Mouse (Mus musculus) embryonic facial prominence, embryonic 13.5 days (tissue): ENCODE results near the gene Tgfbr1. TPM values are rescaled to one million over a fixed set of nuclear protein-coding genes. Genes with fewer than 3 reads are reported as not detected.

Experiments
- ATAC-seq: fragments of 200-750 bp; cut with Nextera tagmentation; 2 replicates; pipeline ENCODE4 v1.8.0; 2017; ENCODE audit warnings: low read depth; ENCODE audit not compliant: insufficient number of reproducible peaks, insufficient read depth, low FRiP score, low TSS enrichment
- H3K27ac ChIP-seq: fragments of 300-500 bp; sonication (generic); 2 replicates; pipeline ENCODE4 v1.5.1; 2015; ENCODE audit warnings: moderate library complexity, mild to moderate bottlenecking, inconsistent platforms
- H3K27me3 ChIP-seq: fragments of 300-500 bp; sonication (generic); 2 replicates; pipeline ENCODE4 v1.6.1; 2015; ENCODE audit warnings: mild to moderate bottlenecking, inconsistent platforms
- H3K36me3 ChIP-seq: fragments of 300-500 bp; sonication (generic); 2 replicates; pipeline ENCODE4 v1.6.1; 2015; ENCODE audit warnings: mild to moderate bottlenecking, inconsistent platforms
- H3K4me1 ChIP-seq: fragments of 300-500 bp; sonication (generic); 2 replicates; pipeline ENCODE4 v1.6.1; 2015; ENCODE audit warnings: inconsistent platforms
- H3K4me2 ChIP-seq: fragments of 300-500 bp; sonication (generic); 2 replicates; pipeline ENCODE4 v1.6.1; 2015; ENCODE audit warnings: moderate library complexity, mild to moderate bottlenecking, inconsistent platforms
- H3K4me3 ChIP-seq: fragments of 300-500 bp; sonication (generic); 2 replicates; pipeline ENCODE4 v1.5.1; 2015; ENCODE audit warnings: mild to moderate bottlenecking, inconsistent platforms
- H3K9ac ChIP-seq: fragments of 300-500 bp; sonication (generic); 2 replicates; pipeline ENCODE4 v1.6.1; 2015; ENCODE audit warnings: mild to moderate bottlenecking, inconsistent platforms
- H3K9me3 ChIP-seq: fragments of 300-500 bp; sonication (generic); 2 replicates; pipeline ENCODE4 v1.6.1; 2016; ENCODE audit warnings: inconsistent platforms
- WGBS: fragments of 180-500 bp; shearing (Covaris S2); methylation state at CpG from one replicate; pipeline ENCODE4 v1.1.7; 2015; ENCODE audit warnings: mixed read lengths; 5-methylcytosine and 5-hydroxymethylcytosine counted together
- polyA plus RNA-seq: library from polyadenylated mRNA; unstranded; fragments of >200 nt; fragmentation: Nextera tagmentation; extraction: Ambion mirVana; gene quantifications from 2 replicates; pipeline ENCODE4 v1.2.1, GENCODE M21; 2015

Gene Tgfbr1
- polyA plus RNA-seq, 1 experiment from 2014 or later = 45.1 TPM

DNA sequence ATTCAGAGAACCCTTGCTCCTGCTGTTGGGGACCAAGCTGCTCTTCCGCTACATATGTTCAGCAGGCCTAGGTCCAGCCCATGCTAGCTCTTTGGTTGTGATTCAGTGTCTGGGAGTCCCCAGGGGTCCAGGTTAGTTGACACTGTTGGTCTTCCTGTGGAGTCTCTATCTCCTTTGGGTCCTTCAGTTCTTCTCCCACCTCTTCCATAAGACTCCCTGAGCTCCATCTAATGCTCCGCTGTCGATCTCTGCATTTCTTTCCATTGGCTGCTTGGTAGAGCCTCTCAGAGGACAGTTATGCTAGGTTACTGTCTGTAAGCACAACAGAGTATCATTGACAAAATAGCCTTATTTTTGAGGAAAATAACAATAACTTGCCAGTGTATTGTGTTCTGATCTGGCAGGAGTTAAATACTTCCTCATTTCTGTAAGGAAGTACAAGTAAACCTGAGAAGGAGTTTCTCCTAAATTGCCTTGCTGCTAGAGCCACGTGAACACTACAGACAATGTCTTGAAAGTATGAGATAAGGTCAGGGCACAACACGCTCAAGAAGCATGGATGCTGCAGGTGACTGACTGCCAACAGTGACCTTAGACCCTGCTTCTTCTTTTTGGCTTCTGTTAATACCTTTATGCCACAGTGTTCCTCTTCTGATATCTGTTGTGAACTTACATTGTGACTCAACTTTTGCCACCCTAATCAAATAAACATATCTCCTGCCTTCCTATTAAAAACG, 45.1 kb downstream of the Tgfbr1 start:
- no peak overlapping the region for H3K27ac ChIP-seq
- no peaks in the 10 kb centered on the region for H3K27me3 ChIP-seq
- H3K4me2 ChIP-seq = no peak overlapping the region
- WGBS = 91% methylated on average over 6 of the region's 6 CpGs
- H3K4me3 ChIP-seq = no peak overlapping the region
- H3K9me3 ChIP-seq = no peaks in the 10 kb centered on the region
- ATAC-seq = no peak
- H3K9ac ChIP-seq = no peak overlapping the region
- peaks cover 42% of the 10 kb centered on the region for H3K36me3 ChIP-seq
- no peaks in the 10 kb centered on the region for H3K4me1 ChIP-seq

DNA sequence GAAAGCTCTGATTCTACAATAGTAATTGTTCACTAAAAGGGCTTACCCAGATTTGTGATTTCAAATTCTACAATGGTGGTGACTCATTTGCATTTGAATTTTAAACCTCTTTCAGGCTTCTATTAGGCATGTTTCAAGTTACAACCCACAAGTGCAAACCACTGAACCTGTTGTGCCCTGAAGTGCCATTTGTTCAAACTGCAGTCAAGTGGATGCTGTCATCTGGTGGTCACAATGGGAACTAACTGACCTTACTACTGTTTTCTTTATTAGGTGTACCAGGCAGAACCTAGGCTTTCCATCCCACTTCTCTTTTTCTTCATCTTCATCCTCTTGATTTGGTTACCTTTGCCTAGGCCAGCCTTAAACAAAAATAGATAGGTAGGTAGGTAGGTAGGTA, 46.8 kb downstream of the Tgfbr1 start:
- Histone ChIP-seq H3K36me3 (peaks cover 42% of the 10 kb centered on the region), H3K9ac (no peak overlapping the region), H3K27ac (no peak overlapping the region), H3K4me1 (no peaks in the 10 kb centered on the region), H3K4me2 (no peak overlapping the region), H3K27me3 (no peaks in the 10 kb centered on the region), H3K9me3 (no peaks in the 10 kb centered on the region), H3K4me3 (no peak overlapping the region)
- no peak for ATAC-seq

GRCm38 (mm10) chr4:47400314-47400713, 47.3 kb downstream of the Tgfbr1 start:
- Histone ChIP-seq H3K36me3 (peaks cover 43% of the 10 kb centered on the region), H3K9me3 (no peaks in the 10 kb centered on the region), H3K27me3 (no peaks in the 10 kb centered on the region), H3K4me3 (no peak overlapping the region), H3K4me1 (no peaks in the 10 kb centered on the region), H3K27ac (no peak overlapping the region), H3K4me2 (no peak overlapping the region), H3K9ac (no peak overlapping the region)
- ATAC-seq = no peak
- 82% methylated on average over 4 of the region's 4 CpGs for WGBS

GRCm38 (mm10) chr4:47402200-47402599, 49.2 kb downstream of the Tgfbr1 start:
- Histone ChIP-seq H3K27ac (no peak overlapping the region), H3K27me3 (no peaks in the 10 kb centered on the region), H3K4me3 (no peak overlapping the region), H3K4me1 (no peaks in the 10 kb centered on the region), H3K9ac (no peak overlapping the region), H3K4me2 (no peak overlapping the region), H3K9me3 (no peaks in the 10 kb centered on the region), H3K36me3 (peaks cover 47% of the 10 kb centered on the region)
- no peak for ATAC-seq

DNA sequence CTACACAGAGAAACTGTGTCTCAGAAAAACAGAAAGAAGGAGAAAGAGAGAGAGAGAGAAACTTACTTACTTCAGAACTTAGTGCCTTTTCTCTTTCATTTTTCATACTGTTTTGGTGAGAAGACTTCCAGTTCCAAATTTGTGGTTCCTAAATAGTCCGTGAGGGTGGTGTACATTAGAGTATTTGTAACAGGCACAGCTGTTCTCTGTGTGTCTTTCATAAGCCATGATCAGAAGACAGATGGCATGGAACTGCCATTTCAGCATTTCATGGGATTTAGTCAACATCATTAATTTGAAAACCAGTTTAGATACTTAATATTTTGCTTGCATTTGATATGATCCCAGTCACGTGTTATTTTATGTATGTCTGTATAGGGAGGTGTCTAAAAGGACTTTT, 51.5 kb downstream of the Tgfbr1 start:
- Histone ChIP-seq H3K4me1 (no peaks in the 10 kb centered on the region), H3K9me3 (no peaks in the 10 kb centered on the region), H3K4me2 (no peak overlapping the region), H3K27ac (no peak overlapping the region), H3K27me3 (no peaks in the 10 kb centered on the region), H3K4me3 (no peak overlapping the region), H3K36me3 (peaks cover 42% of the 10 kb centered on the region), H3K9ac (no peak overlapping the region)
- WGBS = 73% methylated on average over 2 of the region's 2 CpGs
- ATAC-seq = no peak

GRCm38 (mm10) chr4:47407161-47407560, 54.1 kb downstream of the Tgfbr1 start:
- Histone ChIP-seq H3K27ac (no peak overlapping the region), H3K9me3 (no peaks in the 10 kb centered on the region), H3K4me3 (no peak overlapping the region), H3K4me2 (no peak overlapping the region), H3K27me3 (no peaks in the 10 kb centered on the region), H3K36me3 (peaks cover 52% of the 10 kb centered on the region), H3K9ac (no peak overlapping the region), H3K4me1 (no peaks in the 10 kb centered on the region)
- 83% methylated on average over 2 of the region's 2 CpGs for WGBS
- ATAC-seq = no peak

- 74% methylated on average over 3 of the region's 3 CpGs for WGBS
- H3K36me3 ChIP-seq = peaks cover 15% of the 10 kb centered on the region; the same call in 1 of the 2 replicates
- peaks cover 7% of the 10 kb centered on the region; the same call in 1 of the 2 replicates for H3K4me1 ChIP-seq
- H3K27ac ChIP-seq = no peak overlapping the region
- no peak overlapping the region for H3K4me3 ChIP-seq
- no peak overlapping the region for H3K4me2 ChIP-seq
- no peaks in the 10 kb centered on the region for H3K9me3 ChIP-seq
- ATAC-seq = no peak
- no peaks in the 10 kb centered on the region for H3K27me3 ChIP-seq
- no peak overlapping the region for H3K9ac ChIP-seq
Observed at GRCm38 (mm10) chr4:47417871-47418270, 64.8 kb downstream of the Tgfbr1 start.

GRCm38 (mm10) chr4:47419268-47419973, 66.4 kb downstream of the Tgfbr1 start:
- Histone ChIP-seq H3K27me3 (no peaks in the 10 kb centered on the region), H3K27ac (no peak overlapping the region), H3K4me3 (no peak overlapping the region), H3K9me3 (no peaks in the 10 kb centered on the region), H3K36me3 (peaks cover 7% of the 10 kb centered on the region; the same call in 1 of the 2 replicates), H3K4me2 (peak overlapping the region; percentile 35; the same call in 1 of the 2 replicates), H3K9ac (no peak overlapping the region), H3K4me1 (peaks cover 7% of the 10 kb centered on the region; the same call in 1 of the 2 replicates)
- 23% methylated on average over 9 of the region's 9 CpGs for WGBS
- no peak for ATAC-seq

GRCm38 (mm10) chr4:47420191-47420590, 67.2 kb downstream of the Tgfbr1 start:
- Histone ChIP-seq H3K4me2 (0 out of 2 replicates have a peak overlapping the region, but pooled peaks have one; percentile 35), H3K4me3 (no peak overlapping the region), H3K9ac (no peak overlapping the region), H3K27me3 (no peaks in the 10 kb centered on the region), H3K4me1 (peaks cover 7% of the 10 kb centered on the region; the same call in 1 of the 2 replicates), H3K9me3 (no peaks in the 10 kb centered on the region), H3K36me3 (0 out of 2 replicates have a peak, but pooled peaks cover 3% of the 10 kb centered on the region), H3K27ac (no peak overlapping the region)
- WGBS = 32% methylated on average over 7 of the region's 7 CpGs
- no peak for ATAC-seq

- no peak overlapping the region for H3K9ac ChIP-seq
- peaks cover 7% of the 10 kb centered on the region; the same call in 1 of the 2 replicates for H3K4me1 ChIP-seq
- WGBS = 34% methylated on average over 3 of the region's 3 CpGs
- no peaks in the 10 kb centered on the region for H3K36me3 ChIP-seq
- H3K4me2 ChIP-seq = no peak overlapping the region
- no peak overlapping the region for H3K4me3 ChIP-seq
- no peak overlapping the region for H3K27ac ChIP-seq
- no peak for ATAC-seq
- H3K27me3 ChIP-seq = no peaks in the 10 kb centered on the region
- H3K9me3 ChIP-seq = no peaks in the 10 kb centered on the region
Observed at GRCm38 (mm10) chr4:47422194-47422593, 69.2 kb downstream of the Tgfbr1 start.

- Histone ChIP-seq H3K27me3 (no peaks in the 10 kb centered on the region), H3K36me3 (no peaks in the 10 kb centered on the region), H3K4me3 (no peak overlapping the region), H3K4me1 (peaks cover 7% of the 10 kb centered on the region; the same call in 1 of the 2 replicates), H3K9ac (no peak overlapping the region), H3K4me2 (no peak overlapping the region), H3K9me3 (no peaks in the 10 kb centered on the region), H3K27ac (no peak overlapping the region)
- ATAC-seq = no peak
- 86% methylated on average over 3 of the region's 3 CpGs for WGBS
Observed at GRCm38 (mm10) chr4:47422946-47423345, 69.9 kb downstream of the Tgfbr1 start.

DNA sequence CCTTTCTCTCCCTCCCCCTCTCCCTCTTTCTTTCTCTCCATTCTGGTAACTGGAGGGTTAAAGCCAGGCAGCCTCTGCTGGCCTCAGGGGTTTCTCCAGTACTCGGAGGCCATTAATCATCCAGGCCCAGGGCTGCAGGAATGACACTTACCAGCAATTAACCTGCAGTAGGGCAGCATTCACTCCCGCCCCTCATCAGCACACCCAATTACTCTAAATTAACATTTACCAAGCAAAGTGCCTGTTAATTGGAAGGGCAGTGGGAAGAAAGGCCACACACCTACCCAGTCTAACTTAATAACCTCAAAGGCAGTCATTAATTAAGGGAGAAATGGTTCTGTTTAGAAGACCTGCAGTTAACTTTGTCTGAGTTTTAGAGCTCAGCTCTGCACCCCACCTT, 71.4 kb downstream of the Tgfbr1 start:
- Histone ChIP-seq H3K27ac (no peak overlapping the region), H3K9ac (no peak overlapping the region), H3K36me3 (no peaks in the 10 kb centered on the region), H3K4me3 (no peak overlapping the region), H3K4me1 (peaks cover 7% of the 10 kb centered on the region; the same call in 1 of the 2 replicates), H3K4me2 (no peak overlapping the region), H3K27me3 (no peaks in the 10 kb centered on the region), H3K9me3 (no peaks in the 10 kb centered on the region)
- WGBS = 10% methylated on average over 2 of the region's 2 CpGs
- ATAC-seq = no peak
